Mouse (Mus musculus): Measurements from ENCODE around the gene Arnt. TPM values are rescaled to one million over a fixed set of nuclear protein-coding genes. Genes with fewer than 3 reads are reported as not detected.
"Not testable (repeated sequence)": the region's sequence is repeated elsewhere in the genome, so short reads cannot be mapped to it uniquely, and the experiment has no call there.

The Arnt gene
- polyA plus RNA-seq, 1 experiment from 2014 or later: 41.0 TPM

- Histone ChIP-seq H3K4me1 (ENCODE audit: insufficient read depth) (no peaks in the 10 kb centered on the region), H3K4me2 (no peak overlapping the region), H3K9ac (no peak overlapping the region), H3K9me3 (ENCODE audit: low read depth, low read length) (peaks cover 3% of the 10 kb centered on the region; the same call in 1 of the 2 replicates), H3K27me3 (ENCODE audit: insufficient read depth, low read length) (no peaks in the 10 kb centered on the region), H3K36me3 (ENCODE audit: insufficient read depth) (no peaks in the 10 kb centered on the region), H3K27ac (ENCODE audit: low read depth) (no peak overlapping the region), H3K4me3 (ENCODE audit: low read depth, low read length) (no peak overlapping the region)
- DNase-seq: no peak
- ATAC-seq (ENCODE audit: insufficient read depth): no peak
- WGBS: 82% methylated on average over 6 of the region's 6 CpGs
- no peak for TF ChIP-seq CTCF (IDR thresholded peaks at IDR 0.05; ENCODE audit: low read depth)
Observed at GRCm38 (mm10) chr3:95417866-95418265, 16.3 kb upstream of the Arnt start.

- ATAC-seq (ENCODE audit: insufficient read depth); DNase-seq; H3K36me3 ChIP-seq (ENCODE audit: insufficient read depth); H3K4me1 ChIP-seq (ENCODE audit: insufficient read depth); H3K4me3 ChIP-seq (ENCODE audit: low read depth, low read length); H3K27ac ChIP-seq (ENCODE audit: low read depth); H3K4me2 ChIP-seq; H3K9ac ChIP-seq; H3K9me3 ChIP-seq (ENCODE audit: low read depth, low read length); H3K27me3 ChIP-seq (ENCODE audit: insufficient read depth, low read length): not testable (repeated sequence)
- 82% methylated on average over 5 of the region's 5 CpGs for WGBS
Observed at GRCm38 (mm10) chr3:95426476-95426875, 7.7 kb upstream of the Arnt start.

DNA sequence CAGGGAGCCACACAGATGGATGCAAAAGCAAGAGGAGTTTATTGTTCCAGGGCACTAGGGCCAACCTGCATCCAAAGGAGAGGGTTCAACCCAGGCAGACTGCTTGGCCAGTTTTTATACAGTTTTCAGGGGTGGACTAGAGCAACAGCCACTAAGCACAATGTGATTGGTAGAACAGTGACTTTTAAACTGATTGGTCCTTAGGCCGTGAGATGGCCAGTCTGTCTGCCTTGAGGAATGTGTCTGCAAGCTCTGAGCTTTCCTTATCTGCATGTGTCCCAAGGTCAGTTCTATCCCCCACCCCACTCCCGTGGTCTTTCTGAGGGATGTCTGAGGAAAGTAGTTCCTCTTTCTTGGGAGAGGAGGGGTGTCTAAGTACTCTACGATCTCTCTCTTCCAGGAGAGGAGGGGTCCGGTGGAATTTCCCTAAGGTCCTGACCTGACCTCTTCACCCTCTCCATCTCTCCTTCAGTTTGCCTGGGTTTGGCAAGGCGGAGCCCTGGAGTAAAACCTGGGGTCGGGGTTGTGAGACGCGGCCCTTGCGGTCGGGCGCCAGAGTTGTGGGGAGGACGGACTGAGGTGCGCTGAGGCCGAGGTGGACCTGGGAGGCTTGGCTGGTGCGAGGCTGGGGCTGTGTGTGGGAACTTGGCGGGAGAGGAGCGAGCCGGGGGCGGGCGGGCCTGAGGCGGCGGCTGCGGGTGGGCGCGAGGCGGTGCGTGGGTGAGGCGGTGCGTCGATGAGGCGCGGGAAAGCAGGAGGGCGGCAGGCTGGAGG, 6.9 kb upstream of the Arnt start:
- 0 out of 2 replicates have a peak overlapping the region, but pooled peaks have one; percentile 32 for H3K9ac ChIP-seq
- H3K36me3 ChIP-seq (ENCODE audit: insufficient read depth); H3K27ac ChIP-seq (ENCODE audit: low read depth); DNase-seq; H3K27me3 ChIP-seq (ENCODE audit: insufficient read depth, low read length); H3K4me1 ChIP-seq (ENCODE audit: insufficient read depth); H3K9me3 ChIP-seq (ENCODE audit: low read depth, low read length): not testable (repeated sequence)
- peak overlapping the region; percentile 54 for H3K4me2 ChIP-seq
- WGBS: 43% methylated on average over 8 of the region's 33 CpGs
- H3K4me3 ChIP-seq (ENCODE audit: low read depth, low read length): peak overlapping the region; percentile 29
- peak; percentile 75; the same call in 1 of the 2 replicates for ATAC-seq (ENCODE audit: insufficient read depth)

- peak overlapping the region; percentile 29 for H3K4me3 ChIP-seq (ENCODE audit: low read depth, low read length)
- not testable (repeated sequence) for H3K36me3 ChIP-seq (ENCODE audit: insufficient read depth); H3K27ac ChIP-seq (ENCODE audit: low read depth); H3K4me1 ChIP-seq (ENCODE audit: insufficient read depth); H3K27me3 ChIP-seq (ENCODE audit: insufficient read depth, low read length); DNase-seq; H3K9me3 ChIP-seq (ENCODE audit: low read depth, low read length)
- ATAC-seq (ENCODE audit: insufficient read depth): peak; percentile 38; the same call in 1 of the 2 replicates
- 10% methylated on average over 14 of the region's 21 CpGs for WGBS
- H3K9ac ChIP-seq: peak overlapping the region; percentile 32; the same call in 1 of the 2 replicates
- peak overlapping the region; percentile 54 for H3K4me2 ChIP-seq
Observed at GRCm38 (mm10) chr3:95427891-95428238, 6.3 kb upstream of the Arnt start.

- not testable (repeated sequence) for H3K4me3 ChIP-seq (ENCODE audit: low read depth, low read length); ATAC-seq (ENCODE audit: insufficient read depth); H3K27me3 ChIP-seq (ENCODE audit: insufficient read depth, low read length); H3K9ac ChIP-seq; H3K27ac ChIP-seq (ENCODE audit: low read depth); H3K4me2 ChIP-seq; H3K4me1 ChIP-seq (ENCODE audit: insufficient read depth); DNase-seq; H3K9me3 ChIP-seq (ENCODE audit: low read depth, low read length); H3K36me3 ChIP-seq (ENCODE audit: insufficient read depth)
- WGBS: 64% methylated on average over 4 of the region's 11 CpGs
Observed at GRCm38 (mm10) chr3:95428423-95428822, 5.8 kb upstream of the Arnt start.

DNA sequence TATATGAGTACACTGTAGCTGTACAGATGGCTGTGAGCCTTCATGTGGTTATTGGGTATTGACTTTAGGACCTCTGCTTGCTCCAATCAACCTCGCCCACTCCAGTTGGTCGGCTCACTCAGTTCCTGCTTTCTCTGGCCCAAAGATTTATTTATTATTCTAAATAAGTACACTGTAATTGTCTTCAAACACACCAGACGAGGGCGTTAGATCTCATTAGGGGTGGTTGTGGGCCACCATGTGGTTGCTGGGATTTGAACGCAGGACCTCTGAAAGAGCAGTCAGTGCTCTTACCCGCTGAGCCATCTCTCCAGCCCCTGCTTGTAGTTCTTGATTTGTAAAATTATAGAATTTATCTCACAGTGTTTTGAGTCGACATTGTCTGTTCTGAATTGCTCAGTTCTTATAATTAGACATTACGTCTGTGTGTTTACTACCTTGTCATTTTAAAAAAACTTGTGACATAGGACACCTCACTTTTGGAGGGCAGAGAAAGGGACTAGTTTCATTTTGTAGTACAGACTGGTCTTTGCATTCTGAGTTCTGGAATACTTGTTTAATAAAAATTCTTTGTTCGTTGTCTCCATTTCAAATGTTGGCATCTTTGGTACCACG, 780 bp upstream of the Arnt start:
- peak overlapping the region; percentile 61 for H3K4me2 ChIP-seq
- no peaks in the 10 kb centered on the region for H3K4me1 ChIP-seq (ENCODE audit: insufficient read depth)
- no peak for TF ChIP-seq CTCF (IDR thresholded peaks at IDR 0.05; ENCODE audit: low read depth)
- DNase-seq (no peak), ATAC-seq (ENCODE audit: insufficient read depth) (no peak)
- H3K27ac ChIP-seq (ENCODE audit: low read depth): 0 out of 2 replicates have a peak overlapping the region, but pooled peaks have one; percentile 22
- no peaks in the 10 kb centered on the region for H3K9me3 ChIP-seq (ENCODE audit: low read depth, low read length)
- H3K36me3 ChIP-seq (ENCODE audit: insufficient read depth): peaks cover 12% of the 10 kb centered on the region; the same call in 1 of the 2 replicates
- H3K9ac ChIP-seq: peak overlapping the region; percentile 76; the same call in 1 of the 2 replicates
- no peaks in the 10 kb centered on the region for H3K27me3 ChIP-seq (ENCODE audit: insufficient read depth, low read length)
- H3K4me3 ChIP-seq (ENCODE audit: low read depth, low read length): peak overlapping the region; percentile 73
- 67% methylated on average over 10 of the region's 10 CpGs for WGBS

- Histone ChIP-seq H3K36me3 (ENCODE audit: insufficient read depth) (peaks cover 23% of the 10 kb centered on the region), H3K9me3 (ENCODE audit: low read depth, low read length) (no peaks in the 10 kb centered on the region), H3K27ac (ENCODE audit: low read depth) (peak overlapping the region; percentile 88), H3K4me3 (ENCODE audit: low read depth, low read length) (peak overlapping the region; percentile 73), H3K4me1 (ENCODE audit: insufficient read depth) (no peaks in the 10 kb centered on the region), H3K9ac (peak overlapping the region; percentile 76), H3K27me3 (ENCODE audit: insufficient read depth, low read length) (no peaks in the 10 kb centered on the region), H3K4me2 (peak overlapping the region; percentile 64)
- DNase-seq (peak; percentile 37), ATAC-seq (ENCODE audit: insufficient read depth) (no peak)
- WGBS: 3% methylated on average over 7 of the region's 7 CpGs
- TF ChIP-seq CTCF (IDR thresholded peaks at IDR 0.05; ENCODE audit: low read depth): no peak
Observed at GRCm38 (mm10) chr3:95434983-95435370, 789 bp downstream of the Arnt start.
